Mouse (Mus musculus): ENCODE results near the gene Ctbs. TPM values are rescaled to one million over a fixed set of nuclear protein-coding genes. Genes with fewer than 3 reads are reported as not detected.
A peak's percentile ranks its signal among the peaks of the same experiment; 100 is the strongest.
"Not testable (repeated sequence)": the region's sequence is repeated elsewhere in the genome, so short reads cannot be mapped to it uniquely, and the experiment has no call there.

Ctbs gene
- polyA plus RNA-seq, 1 experiment from 2014 or later, result 4.4 TPM

DNA sequence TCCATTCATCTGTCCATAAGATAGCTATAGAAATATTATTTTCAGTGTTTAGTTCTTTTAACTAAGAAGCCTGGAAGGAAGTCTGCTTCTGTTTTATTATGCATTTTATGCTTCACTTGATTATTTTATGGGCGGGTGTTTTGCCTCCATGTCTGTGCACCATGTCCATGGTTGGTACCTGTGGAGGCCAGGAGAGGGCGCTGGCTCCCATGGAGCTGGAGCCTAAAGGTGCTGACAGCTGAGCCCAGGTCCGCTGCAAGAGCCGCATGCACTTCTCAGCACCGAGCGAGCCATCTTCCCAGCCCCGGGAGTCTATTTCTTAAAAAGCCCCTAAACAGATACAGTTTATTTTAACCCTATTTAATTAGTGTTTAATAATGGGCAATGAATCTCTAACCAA, 25.9 kb upstream of the Ctbs start:
- Histone ChIP-seq H3K4me1 (ENCODE audit: control insufficient read depth, insufficient read depth, low read length) (peaks cover 2% of the 10 kb centered on the region; the same call in 1 of the 2 replicates), H3K9me3 (replicated peaks; ENCODE audit: control insufficient read depth, low read length, poor library complexity, severe bottlenecking) (no peaks in the 10 kb centered on the region), H3K27me3 (ENCODE audit: control insufficient read depth, insufficient read depth, low read depth, low read length) (no peaks in the 10 kb centered on the region), H3K36me3 (ENCODE audit: control insufficient read depth, insufficient read depth, low read length) (peaks cover 21% of the 10 kb centered on the region), H3K27ac (ENCODE audit: low read length) (no peak overlapping the region), H3K9ac (ENCODE audit: low read depth, low read length) (no peak overlapping the region), H3K4me2 (ENCODE audit: low read length) (no peak overlapping the region), H3K4me3 (ENCODE audit: low read depth, low read length) (no peak overlapping the region)
- ATAC-seq, result no peak
- 83% methylated on average over 7 of the region's 7 CpGs for WGBS

DNA sequence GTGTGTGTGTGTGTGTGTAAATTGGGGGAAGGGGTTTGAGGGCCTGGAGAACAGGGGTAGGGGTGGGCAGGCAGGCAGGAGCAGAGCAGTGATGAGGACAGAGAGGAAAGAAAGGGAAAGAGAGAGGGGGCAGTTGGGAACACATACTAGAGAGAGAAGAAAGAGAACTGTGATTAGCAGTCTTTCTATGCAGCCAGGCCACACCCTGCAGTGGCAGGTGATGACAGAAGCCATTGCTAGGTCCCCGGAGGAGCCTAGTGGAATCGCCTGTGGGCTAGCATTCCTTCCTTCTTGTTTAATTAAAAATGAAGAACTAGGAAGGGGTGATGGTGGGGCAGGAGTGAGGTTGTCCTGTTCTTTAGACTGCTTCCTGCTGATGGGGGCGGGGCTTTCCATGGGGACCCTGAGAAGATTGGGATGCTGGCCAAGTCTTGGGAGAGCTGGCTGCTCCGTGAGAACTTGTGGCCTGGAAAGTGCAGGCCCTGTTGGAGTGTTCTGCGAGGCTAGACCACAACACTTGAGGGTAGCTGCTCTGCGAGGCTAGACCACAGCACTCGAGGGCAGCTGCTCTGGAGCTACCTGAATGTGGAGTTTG, 25.2 kb upstream of the Ctbs start:
- peaks cover 2% of the 10 kb centered on the region; the same call in 1 of the 2 replicates for H3K4me1 ChIP-seq (ENCODE audit: control insufficient read depth, insufficient read depth, low read length)
- peaks cover 18% of the 10 kb centered on the region for H3K36me3 ChIP-seq (ENCODE audit: control insufficient read depth, insufficient read depth, low read length)
- no peak overlapping the region for H3K4me3 ChIP-seq (ENCODE audit: low read depth, low read length)
- no peaks in the 10 kb centered on the region for H3K9me3 ChIP-seq (replicated peaks; ENCODE audit: control insufficient read depth, low read length, poor library complexity, severe bottlenecking)
- no peak overlapping the region for H3K27ac ChIP-seq (ENCODE audit: low read length)
- WGBS, result 75% methylated on average over 7 of the region's 7 CpGs
- H3K4me2 ChIP-seq (ENCODE audit: low read length), result no peak overlapping the region
- no peak overlapping the region for H3K9ac ChIP-seq (ENCODE audit: low read depth, low read length)
- no peak for ATAC-seq
- no peaks in the 10 kb centered on the region for H3K27me3 ChIP-seq (ENCODE audit: control insufficient read depth, insufficient read depth, low read depth, low read length)

GRCm38 (mm10) chr3:146425902-146426301, 23.7 kb upstream of the Ctbs start:
- H3K4me2 ChIP-seq (ENCODE audit: low read length), result no peak overlapping the region
- H3K9ac ChIP-seq (ENCODE audit: low read depth, low read length), result no peak overlapping the region
- H3K9me3 ChIP-seq (replicated peaks; ENCODE audit: control insufficient read depth, low read length, poor library complexity, severe bottlenecking), result no peaks in the 10 kb centered on the region
- H3K27me3 ChIP-seq (ENCODE audit: control insufficient read depth, insufficient read depth, low read depth, low read length), result no peaks in the 10 kb centered on the region
- H3K36me3 ChIP-seq (ENCODE audit: control insufficient read depth, insufficient read depth, low read length), result peaks cover 17% of the 10 kb centered on the region; the same call in 1 of the 2 replicates
- ATAC-seq, result no peak
- H3K4me1 ChIP-seq (ENCODE audit: control insufficient read depth, insufficient read depth, low read length), result peaks cover 2% of the 10 kb centered on the region; the same call in 1 of the 2 replicates
- 65% methylated on average over 7 of the region's 7 CpGs for WGBS
- H3K4me3 ChIP-seq (ENCODE audit: low read depth, low read length), result no peak overlapping the region
- 0 out of 2 replicates have a peak overlapping the region, but pooled peaks have one; percentile 26 for H3K27ac ChIP-seq (ENCODE audit: low read length)

- H3K4me3 ChIP-seq (ENCODE audit: low read depth, low read length), result no peak overlapping the region
- no peak overlapping the region for H3K9ac ChIP-seq (ENCODE audit: low read depth, low read length)
- H3K27ac ChIP-seq (ENCODE audit: low read length), result no peak overlapping the region
- ATAC-seq, result 0 out of 2 replicates have a peak, but pooled peaks have one; percentile 23
- no peaks in the 10 kb centered on the region for H3K27me3 ChIP-seq (ENCODE audit: control insufficient read depth, insufficient read depth, low read depth, low read length)
- peaks cover 18% of the 10 kb centered on the region; the same call in 1 of the 2 replicates for H3K36me3 ChIP-seq (ENCODE audit: control insufficient read depth, insufficient read depth, low read length)
- peaks cover 2% of the 10 kb centered on the region; the same call in 1 of the 2 replicates for H3K4me1 ChIP-seq (ENCODE audit: control insufficient read depth, insufficient read depth, low read length)
- WGBS, result 75% methylated on average over 8 of the region's 8 CpGs
- no peak overlapping the region for H3K4me2 ChIP-seq (ENCODE audit: low read length)
- H3K9me3 ChIP-seq (replicated peaks; ENCODE audit: control insufficient read depth, low read length, poor library complexity, severe bottlenecking), result no peaks in the 10 kb centered on the region
Observed at GRCm38 (mm10) chr3:146426489-146426888, 23.1 kb upstream of the Ctbs start.

GRCm38 (mm10) chr3:146433063-146433462, 16.5 kb upstream of the Ctbs start:
- not testable (repeated sequence) for H3K4me1 ChIP-seq (ENCODE audit: control insufficient read depth, insufficient read depth, low read length); H3K27me3 ChIP-seq (ENCODE audit: control insufficient read depth, insufficient read depth, low read depth, low read length); H3K27ac ChIP-seq (ENCODE audit: low read length); H3K4me2 ChIP-seq (ENCODE audit: low read length); H3K4me3 ChIP-seq (ENCODE audit: low read depth, low read length); H3K9ac ChIP-seq (ENCODE audit: low read depth, low read length); H3K9me3 ChIP-seq (replicated peaks; ENCODE audit: control insufficient read depth, low read length, poor library complexity, severe bottlenecking); ATAC-seq
- WGBS, result 90% methylated on average over 11 of the region's 11 CpGs
- H3K36me3 ChIP-seq (ENCODE audit: control insufficient read depth, insufficient read depth, low read length), result peaks cover 21% of the 10 kb centered on the region

DNA sequence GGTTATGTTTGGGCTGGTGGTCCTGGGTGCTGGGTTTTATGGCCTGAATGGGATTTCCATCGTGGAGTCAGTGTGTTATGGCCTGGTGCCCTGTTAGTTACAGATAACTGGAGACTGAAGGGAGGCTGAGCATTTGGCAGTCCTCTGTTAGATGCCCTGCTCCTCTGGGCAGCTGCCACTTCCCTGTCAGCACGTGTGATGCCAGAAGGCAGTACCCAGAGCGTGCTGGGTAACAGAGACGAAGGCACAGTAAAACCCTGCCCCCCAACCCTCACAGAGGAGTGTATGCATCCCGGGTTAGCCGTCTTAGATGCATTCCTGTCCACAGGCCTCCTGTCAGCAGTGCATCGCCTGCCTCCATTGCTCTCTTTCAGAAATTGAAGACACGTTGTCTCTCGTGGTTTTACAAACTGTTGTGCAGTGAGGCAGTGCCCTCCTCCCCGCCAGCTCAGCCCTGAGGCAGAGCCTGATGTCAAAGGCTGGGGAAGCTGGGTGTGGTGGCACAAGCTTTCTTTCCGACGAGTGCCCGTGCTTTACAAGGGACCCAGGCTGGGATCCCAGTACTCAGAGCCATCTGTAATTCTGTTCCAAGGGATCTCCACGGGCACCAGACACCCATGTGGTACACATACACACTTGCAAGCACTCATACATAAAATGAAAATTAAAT, 15.8 kb upstream of the Ctbs start:
- H3K36me3 ChIP-seq (ENCODE audit: control insufficient read depth, insufficient read depth, low read length), result peaks cover 23% of the 10 kb centered on the region
- no peak for ATAC-seq
- no peak overlapping the region for H3K4me2 ChIP-seq (ENCODE audit: low read length)
- H3K4me3 ChIP-seq (ENCODE audit: low read depth, low read length), result no peak overlapping the region
- H3K27me3 ChIP-seq (ENCODE audit: control insufficient read depth, insufficient read depth, low read depth, low read length), result no peaks in the 10 kb centered on the region
- H3K9me3 ChIP-seq (replicated peaks; ENCODE audit: control insufficient read depth, low read length, poor library complexity, severe bottlenecking), result no peaks in the 10 kb centered on the region
- H3K9ac ChIP-seq (ENCODE audit: low read depth, low read length), result no peak overlapping the region
- H3K4me1 ChIP-seq (ENCODE audit: control insufficient read depth, insufficient read depth, low read length), result no peaks in the 10 kb centered on the region
- H3K27ac ChIP-seq (ENCODE audit: low read length), result no peak overlapping the region
- 91% methylated on average over 14 of the region's 14 CpGs for WGBS

GRCm38 (mm10) chr3:146434686-146435085, 14.9 kb upstream of the Ctbs start:
- 89% methylated on average over 8 of the region's 8 CpGs for WGBS
- ATAC-seq, result no peak
- H3K4me1 ChIP-seq (ENCODE audit: control insufficient read depth, insufficient read depth, low read length), result no peaks in the 10 kb centered on the region
- no peaks in the 10 kb centered on the region for H3K9me3 ChIP-seq (replicated peaks; ENCODE audit: control insufficient read depth, low read length, poor library complexity, severe bottlenecking)
- H3K27ac ChIP-seq (ENCODE audit: low read length), result no peak overlapping the region
- peaks cover 22% of the 10 kb centered on the region for H3K36me3 ChIP-seq (ENCODE audit: control insufficient read depth, insufficient read depth, low read length)
- no peak overlapping the region for H3K4me2 ChIP-seq (ENCODE audit: low read length)
- no peak overlapping the region for H3K9ac ChIP-seq (ENCODE audit: low read depth, low read length)
- H3K4me3 ChIP-seq (ENCODE audit: low read depth, low read length), result no peak overlapping the region
- no peaks in the 10 kb centered on the region for H3K27me3 ChIP-seq (ENCODE audit: control insufficient read depth, insufficient read depth, low read depth, low read length)

- H3K9me3 ChIP-seq (replicated peaks; ENCODE audit: control insufficient read depth, low read length, poor library complexity, severe bottlenecking), result no peaks in the 10 kb centered on the region
- H3K27ac ChIP-seq (ENCODE audit: low read length), result no peak overlapping the region
- no peaks in the 10 kb centered on the region for H3K27me3 ChIP-seq (ENCODE audit: control insufficient read depth, insufficient read depth, low read depth, low read length)
- no peak overlapping the region for H3K9ac ChIP-seq (ENCODE audit: low read depth, low read length)
- no peak overlapping the region for H3K4me3 ChIP-seq (ENCODE audit: low read depth, low read length)
- no peak overlapping the region for H3K4me2 ChIP-seq (ENCODE audit: low read length)
- no peaks in the 10 kb centered on the region for H3K4me1 ChIP-seq (ENCODE audit: control insufficient read depth, insufficient read depth, low read length)
- no peak for ATAC-seq
- WGBS, result 91% methylated on average over 11 of the region's 11 CpGs
- H3K36me3 ChIP-seq (ENCODE audit: control insufficient read depth, insufficient read depth, low read length), result peaks cover 23% of the 10 kb centered on the region
Observed at GRCm38 (mm10) chr3:146435533-146435932, 14.1 kb upstream of the Ctbs start.

DNA sequence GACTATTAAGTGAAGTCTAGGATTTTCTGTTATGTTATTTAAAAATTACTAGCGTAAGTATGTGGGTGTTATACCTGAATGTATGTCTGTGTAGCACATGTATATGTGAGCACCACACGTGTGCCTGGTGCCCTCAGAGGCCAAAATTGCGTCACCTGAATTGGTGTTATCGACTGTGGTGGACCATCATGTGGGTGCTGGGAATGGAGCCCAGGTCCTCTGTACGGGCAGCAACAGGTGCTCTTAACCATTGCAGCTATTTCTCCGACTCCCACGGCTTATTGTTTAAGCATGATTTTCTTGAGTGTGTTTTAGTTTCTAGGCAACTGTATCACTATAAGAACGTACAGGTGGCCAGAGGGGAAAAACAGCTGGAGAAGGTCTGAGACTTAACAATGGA, 13.5 kb upstream of the Ctbs start:
- Histone ChIP-seq H3K36me3 (ENCODE audit: control insufficient read depth, insufficient read depth, low read length) (peaks cover 25% of the 10 kb centered on the region), H3K9ac (ENCODE audit: low read depth, low read length) (no peak overlapping the region), H3K4me3 (ENCODE audit: low read depth, low read length) (no peak overlapping the region), H3K4me2 (ENCODE audit: low read length) (no peak overlapping the region), H3K27me3 (ENCODE audit: control insufficient read depth, insufficient read depth, low read depth, low read length) (no peaks in the 10 kb centered on the region), H3K27ac (ENCODE audit: low read length) (no peak overlapping the region), H3K9me3 (replicated peaks; ENCODE audit: control insufficient read depth, low read length, poor library complexity, severe bottlenecking) (no peaks in the 10 kb centered on the region), H3K4me1 (ENCODE audit: control insufficient read depth, insufficient read depth, low read length) (no peaks in the 10 kb centered on the region)
- ATAC-seq, result no peak
- 96% methylated on average over 8 of the region's 8 CpGs for WGBS

All from midbrain, embryonic 16.5 days (tissue).